Mouse (Mus musculus) hematopoietic multipotent progenitor cell, adult 10-12 weeks (in vitro differentiated cells): ENCODE results near the gene Utp18. TPM values are rescaled to one million over a fixed set of nuclear protein-coding genes. Genes with fewer than 3 reads are reported as not detected.

ENCODE experiments used
- polyA plus RNA-seq: library from polyadenylated mRNA; stranded (reverse); fragments of >175 nt; gene quantifications from 2 replicates; pipeline ENCODE4 v1.2.3, GENCODE M21; 2012; ENCODE audit warnings: low replicate concordance

The Utp18 gene
- 14.6 and 20.4 TPM in 2 replicates for polyA plus RNA-seq

DNA sequence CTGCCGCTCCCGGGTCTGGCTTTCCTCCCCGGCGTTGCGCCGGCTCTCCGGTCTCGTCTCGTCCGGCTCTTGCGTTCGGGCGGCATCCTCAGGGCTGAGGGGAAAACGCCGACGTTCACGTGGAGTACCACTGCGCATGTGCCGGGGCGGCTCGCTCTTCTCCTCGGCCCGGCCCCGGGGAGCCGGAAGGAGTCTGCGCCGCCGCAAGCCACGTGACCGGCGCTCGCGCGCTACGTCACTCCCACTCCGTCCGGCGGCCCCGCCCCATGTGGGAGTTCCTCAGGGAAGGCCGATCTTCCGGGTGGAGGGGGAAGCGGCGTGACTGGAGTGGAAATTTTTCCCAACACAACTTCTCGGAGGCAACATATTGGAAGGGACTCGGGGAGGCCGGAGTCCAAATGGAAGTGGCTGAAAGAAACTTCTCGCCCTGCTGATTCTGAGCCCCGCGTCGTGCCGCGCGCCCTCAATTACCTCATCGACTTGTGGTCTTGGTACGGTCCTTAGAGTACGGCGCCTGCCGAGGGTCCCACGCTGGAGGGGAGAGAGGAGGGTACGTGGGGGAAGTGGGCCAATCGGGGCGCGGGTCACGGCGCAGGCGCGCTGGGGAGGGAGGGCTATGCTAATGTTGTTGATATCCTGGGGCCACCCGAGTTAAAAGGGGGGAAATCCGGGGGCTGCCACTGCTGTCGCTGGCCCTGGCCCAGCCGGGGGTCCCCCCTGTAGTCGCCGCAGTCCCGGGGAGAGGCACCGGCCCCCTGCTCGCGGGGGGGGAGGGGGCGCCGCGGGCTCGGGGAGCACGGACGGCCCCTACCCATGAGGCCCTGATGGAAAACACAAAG is at the start of gene Utp18, which contains the start of gene Mbtd1:
TSS of gene Utp18 (minus strand) at position 195 of the 839 bp plus-strand sequence.
TSS of gene Mbtd1 (plus strand) at position 281 of the 839 bp plus-strand sequence.

Other genes starting within 250 kb of the Utp18 start
- gene Mbtd1, start 86 bp upstream of the Utp18 start, polyA plus RNA-seq, result 10.7 and 20.4 TPM in 2 replicates
- gene Nme2, start 70.5 kb upstream of the Utp18 start, polyA plus RNA-seq, result 150 and 157 TPM in 2 replicates
- gene Gm20390, start 82.5 kb upstream of the Utp18 start, polyA plus RNA-seq, result 67.3 and 128 TPM in 2 replicates
- gene Nme1, start 82.8 kb upstream of the Utp18 start, polyA plus RNA-seq, result 1.4 and 4.0 TPM in 2 replicates
- gene Spag9, start 110.3 kb upstream of the Utp18 start, polyA plus RNA-seq, result 19.4 and 43.5 TPM in 2 replicates